Mouse (Mus musculus) neural tube, embryonic 11.5 days (tissue): Measurements from ENCODE around the gene Cbl. TPM values are rescaled to one million over a fixed set of nuclear protein-coding genes. Genes with fewer than 3 reads are reported as not detected.

Experiments used
- polyA plus RNA-seq: library from polyadenylated mRNA; unstranded; fragments of >200 nt; fragmentation: Nextera tagmentation; extraction: Ambion mirVana; gene quantifications from 2 replicates; pipeline ENCODE4 v1.2.1, GENCODE M21; 2014

Gene Cbl
- polyA plus RNA-seq, 1 experiment from 2014 or later = 22.2 TPM

Other genes with a start within 250 kb of the Cbl start
- gene Thy1, start 190.7 kb downstream of the Cbl start, polyA plus RNA-seq = not detected in 2 replicates
- gene Usp2, start 167.0 kb downstream of the Cbl start, polyA plus RNA-seq = 10.5 and 11.7 TPM in 2 replicates
- gene Mfrp, start 132.3 kb downstream of the Cbl start, polyA plus RNA-seq = 0.15 and 0.21 TPM in 2 replicates
- 0.27 and 0.31 TPM in 2 replicates for gene C1qtnf5, start 126.8 kb downstream of the Cbl start, polyA plus RNA-seq
- 0.20 and 0.95 TPM in 2 replicates for gene Gm49380, start 120.5 kb downstream of the Cbl start, polyA plus RNA-seq
- gene Rnf26, start 120.5 kb downstream of the Cbl start, polyA plus RNA-seq = 62.4 and 71.1 TPM in 2 replicates
- 14.3 and 15.0 TPM in 2 replicates for gene Mcam, start 99.6 kb downstream of the Cbl start, polyA plus RNA-seq
- gene Ccdc153, start 6.6 kb upstream of the Cbl start, polyA plus RNA-seq = not detected in 2 replicates
- gene Pdzd3, start 17.4 kb upstream of the Cbl start, polyA plus RNA-seq = 0.11 TPM in 1 of 2 replicates, not detected in the other
- gene Nlrx1, start 34.5 kb upstream of the Cbl start, polyA plus RNA-seq = 2.4 and 3.2 TPM in 2 replicates
- 4.5 and 5.0 TPM in 2 replicates for gene Abcg4, start 54.6 kb upstream of the Cbl start, polyA plus RNA-seq
- gene Hinfp, start 71.6 kb upstream of the Cbl start, polyA plus RNA-seq = 23.6 and 26.9 TPM in 2 replicates
- gene C2cd2l, start 86.2 kb upstream of the Cbl start, polyA plus RNA-seq = 14.9 and 17.1 TPM in 2 replicates
- 47.6 and 48.6 TPM in 2 replicates for gene Dpagt1, start 92.0 kb upstream of the Cbl start, polyA plus RNA-seq
- gene H2afx, start 100.6 kb upstream of the Cbl start, polyA plus RNA-seq = 366 and 382 TPM in 2 replicates
- 139 and 140 TPM in 2 replicates for gene Hmbs, start 110.2 kb upstream of the Cbl start, polyA plus RNA-seq
- gene Vps11, start 127.6 kb upstream of the Cbl start, polyA plus RNA-seq = 29.3 and 32.9 TPM in 2 replicates
- 36.7 and 38.8 TPM in 2 replicates for gene Hyou1, start 145.4 kb upstream of the Cbl start, polyA plus RNA-seq
- 26.8 and 31.8 TPM in 2 replicates for gene Slc37a4, start 162.8 kb upstream of the Cbl start, polyA plus RNA-seq
- 1,766 and 1,857 TPM in 2 replicates for gene Rps25, start 173.1 kb upstream of the Cbl start, polyA plus RNA-seq
- 204 and 214 TPM in 2 replicates for gene Trappc4, start 173.6 kb upstream of the Cbl start, polyA plus RNA-seq
- 20.9 and 21.8 TPM in 2 replicates for gene Ccdc84, start 184.5 kb upstream of the Cbl start, polyA plus RNA-seq
- not detected in 2 replicates for gene Foxr1, start 207.1 kb upstream of the Cbl start, polyA plus RNA-seq
- 0.29 TPM in 1 of 2 replicates, not detected in the other for gene Upk2, start 220.9 kb upstream of the Cbl start, polyA plus RNA-seq
- 8.0 and 8.8 TPM in 2 replicates for gene Bcl9l, start 248.8 kb upstream of the Cbl start, polyA plus RNA-seq